Mouse (Mus musculus): ENCODE measurements around the gene Adamts12.

DNA sequence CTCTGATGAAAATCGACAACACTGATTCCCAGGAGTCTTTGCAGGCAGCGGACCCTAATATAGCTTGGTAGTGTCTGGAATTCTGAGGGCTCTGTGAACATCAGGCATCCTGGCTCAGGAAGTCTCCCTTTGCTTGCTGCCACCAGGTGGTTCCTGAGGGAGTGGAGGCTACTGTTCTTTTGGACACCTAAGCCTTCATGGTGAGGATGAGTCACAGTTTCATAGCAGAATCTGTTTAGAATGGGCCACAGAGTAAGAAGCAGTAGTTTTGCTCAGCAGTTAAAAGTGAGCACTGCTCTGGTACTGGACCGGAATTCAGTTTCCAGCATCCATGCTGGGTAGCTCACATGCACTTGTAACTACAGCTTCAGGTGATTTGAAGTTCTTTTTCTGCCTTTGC is 24.9 kb downstream of the Adamts12 start:
- TF ChIP-seq CTCF (conservative IDR thresholded peaks at IDR 0.05; ENCODE audit: low read length), result no peak
- no peak for TF ChIP-seq POU5F1 (IDR thresholded peaks at IDR 0.05; ENCODE audit: borderline replicate concordance, low read length)

Data from E14TG2a.4 (cell line).